Mouse (Mus musculus): ENCODE data around the gene Tbc1d2. TPM values are rescaled to one million over a fixed set of nuclear protein-coding genes. Genes with fewer than 3 reads are reported as not detected.
A peak's percentile ranks its signal among the peaks of the same experiment; 100 is the strongest.

Tbc1d2 gene
- 1.0 and 1.6 TPM in 2 replicates for polyA plus RNA-seq (2012; rRNA removed)

- Histone ChIP-seq H3K4me3 (ENCODE audit: extremely low read depth, insufficient read depth, insufficient read length) (peak within 1 kb of the TSS; percentile 88), H3K36me3 (ENCODE audit: control insufficient read depth, insufficient read depth, low read length) (no peaks in the 10 kb centered on the region), H3K27ac (ENCODE audit: insufficient read depth, low read length) (peak within 1 kb of the TSS; percentile 86), H3K27me3 (ENCODE audit: control insufficient read depth, insufficient read depth, low read length) (no peaks in the 10 kb centered on the region; the same call in 1 of the 2 replicates), H3K4me1 (ENCODE audit: control insufficient read depth, insufficient read depth, insufficient read length) (peaks cover 6% of the 10 kb centered on the region; the same call in 1 of the 2 replicates)
- under 1% methylated on average over 68 of the region's 69 CpGs for WGBS
- TF ChIP-seq CTCF (IDR thresholded peaks at IDR 0.05; ENCODE audit: extremely low read depth, insufficient read depth, insufficient read length, insufficient replicate concordance), result no peak; the same call in 1 of the 2 replicates
- TF ChIP-seq POLR2A (IDR thresholded peaks at IDR 0.05; ENCODE audit: low read depth, low read length), result peak; percentile 52
- peak; percentile 85 to 95 for DNase-seq (ENCODE audit: low read depth in 1 of 2, low spot score in 2 of 2)
Measured at GRCm38 (mm10) chr4:46650086-46650753, at the start of gene Tbc1d2. Tbc1d2 (minus strand) TSS chr4:46650209.

DNA sequence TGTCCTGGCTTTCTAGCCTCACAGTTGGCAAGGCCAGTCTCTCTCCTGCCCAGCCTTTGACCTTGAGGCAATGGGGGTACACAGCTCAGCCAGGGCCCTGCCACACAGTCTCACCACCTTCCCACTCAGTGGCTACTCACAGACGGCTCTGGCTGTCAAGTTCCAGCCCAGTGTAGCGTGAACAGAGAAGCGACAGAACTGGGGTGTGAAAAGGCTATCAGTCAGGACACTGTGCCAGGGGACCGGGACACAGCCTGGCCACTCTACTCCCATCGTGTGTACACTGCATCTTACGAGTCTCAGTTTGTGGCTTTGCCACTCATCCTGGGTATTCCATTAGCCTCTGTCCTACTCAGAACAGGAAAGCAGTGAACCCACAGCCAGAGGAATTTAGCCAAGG lies 46.5 kb upstream of the Tbc1d2 start:
- no peak for DNase-seq (ENCODE audit: low read depth in 1 of 2, low spot score in 2 of 2)
- Histone ChIP-seq H3K4me1 (ENCODE audit: control insufficient read depth, insufficient read depth, insufficient read length) (no peaks in the 10 kb centered on the region), H3K36me3 (ENCODE audit: control insufficient read depth, insufficient read depth, low read length) (no peaks in the 10 kb centered on the region), H3K27me3 (ENCODE audit: control insufficient read depth, insufficient read depth, low read length) (no peaks in the 10 kb centered on the region), H3K4me3 (ENCODE audit: extremely low read depth, insufficient read depth, insufficient read length) (no peak overlapping the region), H3K27ac (ENCODE audit: insufficient read depth, low read length) (no peak overlapping the region)
- WGBS, result 84% methylated on average over 6 of the region's 6 CpGs
- TF ChIP-seq POLR2A (IDR thresholded peaks at IDR 0.05; ENCODE audit: low read depth, low read length), result no peak
- no peak for TF ChIP-seq CTCF (IDR thresholded peaks at IDR 0.05; ENCODE audit: extremely low read depth, insufficient read depth, insufficient read length, insufficient replicate concordance)

DNA sequence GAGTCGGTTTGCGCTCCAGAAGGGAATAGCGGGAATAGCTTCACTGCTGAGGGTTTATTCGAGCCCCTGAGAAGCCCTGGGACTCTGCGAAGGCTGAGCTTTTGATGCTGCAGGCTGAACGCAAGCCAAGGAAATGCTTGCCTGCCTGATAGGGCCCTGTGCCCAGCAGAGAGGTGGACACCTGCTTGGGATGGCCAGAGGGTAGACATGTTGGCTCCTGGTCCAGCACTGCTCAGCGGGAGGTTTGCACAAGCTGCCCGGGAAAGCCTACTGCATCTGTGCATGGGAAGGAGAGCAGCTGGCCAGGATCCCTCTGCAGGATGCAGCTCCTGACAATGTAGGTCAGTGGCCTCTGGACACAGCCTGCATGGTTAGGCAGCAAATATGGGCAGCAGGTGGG lies 40.6 kb upstream of the Tbc1d2 start:
- Histone ChIP-seq H3K36me3 (ENCODE audit: control insufficient read depth, insufficient read depth, low read length) (no peaks in the 10 kb centered on the region), H3K27me3 (ENCODE audit: control insufficient read depth, insufficient read depth, low read length) (no peaks in the 10 kb centered on the region)

GRCm38 (mm10) chr4:46690023-46690420 lies 40.0 kb upstream of the Tbc1d2 start:
- no peaks in the 10 kb centered on the region for H3K27me3 ChIP-seq (ENCODE audit: control insufficient read depth, insufficient read depth, low read length)
- DNase-seq (ENCODE audit: low read depth in 1 of 2, low spot score in 2 of 2), result no peak
- no peak for TF ChIP-seq CTCF (IDR thresholded peaks at IDR 0.05; ENCODE audit: extremely low read depth, insufficient read depth, insufficient read length, insufficient replicate concordance)
- no peak for TF ChIP-seq POLR2A (IDR thresholded peaks at IDR 0.05; ENCODE audit: low read depth, low read length)
- no peak overlapping the region for H3K27ac ChIP-seq (ENCODE audit: insufficient read depth, low read length)
- no peaks in the 10 kb centered on the region for H3K36me3 ChIP-seq (ENCODE audit: control insufficient read depth, insufficient read depth, low read length)
- H3K4me3 ChIP-seq (ENCODE audit: extremely low read depth, insufficient read depth, insufficient read length), result no peak overlapping the region
- WGBS, result 85% methylated on average over 8 of the region's 8 CpGs
- no peaks in the 10 kb centered on the region for H3K4me1 ChIP-seq (ENCODE audit: control insufficient read depth, insufficient read depth, insufficient read length)

More for the DNA sequence above, 40.6 kb upstream of the Tbc1d2 start:
- H3K4me1 ChIP-seq (ENCODE audit: control insufficient read depth, insufficient read depth, insufficient read length), result no peaks in the 10 kb centered on the region
- 95% methylated on average over 8 of the region's 8 CpGs for WGBS
- H3K4me3 ChIP-seq (ENCODE audit: extremely low read depth, insufficient read depth, insufficient read length), result no peak overlapping the region
- H3K27ac ChIP-seq (ENCODE audit: insufficient read depth, low read length), result no peak overlapping the region
- no peak for TF ChIP-seq CTCF (IDR thresholded peaks at IDR 0.05; ENCODE audit: extremely low read depth, insufficient read depth, insufficient read length, insufficient replicate concordance)
- no peak for DNase-seq (ENCODE audit: low read depth in 1 of 2, low spot score in 2 of 2)

GRCm38 (mm10) chr4:46689397-46690022 lies 39.5 kb upstream of the Tbc1d2 start:
- WGBS, result 47% methylated on average over 15 of the region's 15 CpGs
- no peaks in the 10 kb centered on the region for H3K27me3 ChIP-seq (ENCODE audit: control insufficient read depth, insufficient read depth, low read length)
- DNase-seq (ENCODE audit: low read depth in 1 of 2, low spot score in 2 of 2), result peak; percentile 14 to 59
- no peak overlapping the region for H3K4me3 ChIP-seq (ENCODE audit: extremely low read depth, insufficient read depth, insufficient read length)
- H3K27ac ChIP-seq (ENCODE audit: insufficient read depth, low read length), result no peak overlapping the region
- H3K4me1 ChIP-seq (ENCODE audit: control insufficient read depth, insufficient read depth, insufficient read length), result no peaks in the 10 kb centered on the region
- TF ChIP-seq CTCF (IDR thresholded peaks at IDR 0.05; ENCODE audit: extremely low read depth, insufficient read depth, insufficient read length, insufficient replicate concordance) (peak; percentile 97; the same call in 1 of the 2 replicates), POLR2A (IDR thresholded peaks at IDR 0.05; ENCODE audit: low read depth, low read length) (no peak)
- H3K36me3 ChIP-seq (ENCODE audit: control insufficient read depth, insufficient read depth, low read length), result no peaks in the 10 kb centered on the region

DNA sequence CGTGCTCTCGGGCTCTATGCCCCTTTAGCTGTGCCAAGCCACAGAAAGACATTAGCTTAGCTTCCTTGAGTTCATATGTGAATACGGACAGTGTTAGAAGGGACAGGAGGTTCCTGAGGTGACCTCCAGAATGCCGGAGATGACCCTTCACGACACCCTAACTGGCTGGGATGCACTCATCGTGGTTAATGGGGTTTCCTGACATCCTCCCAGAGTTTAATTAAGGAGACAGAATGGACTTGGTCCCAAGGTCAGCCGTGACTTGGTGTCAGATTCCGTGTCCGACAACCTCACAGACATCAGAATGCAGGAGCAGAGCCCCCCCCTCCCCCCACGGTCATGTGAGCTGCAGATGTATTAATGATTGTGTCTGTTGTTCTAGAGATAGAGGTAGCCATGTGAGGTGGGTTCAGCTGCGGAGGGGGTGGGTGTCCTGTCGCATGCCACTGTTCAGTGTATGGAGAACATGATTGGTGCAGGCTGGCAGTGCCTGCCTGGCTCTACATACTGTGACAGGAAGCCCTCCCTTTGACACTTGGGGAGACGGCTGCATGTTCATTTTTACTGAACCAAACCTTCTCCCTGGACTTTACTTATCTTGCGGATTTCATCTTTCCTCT lies 38.3 kb upstream of the Tbc1d2 start:
- H3K4me3 ChIP-seq (ENCODE audit: extremely low read depth, insufficient read depth, insufficient read length), result no peak overlapping the region
- no peak for DNase-seq (ENCODE audit: low read depth in 1 of 2, low spot score in 2 of 2)
- no peak overlapping the region for H3K27ac ChIP-seq (ENCODE audit: insufficient read depth, low read length)
- WGBS, result 81% methylated on average over 14 of the region's 14 CpGs
- TF ChIP-seq POLR2A (IDR thresholded peaks at IDR 0.05; ENCODE audit: low read depth, low read length) (no peak), CTCF (IDR thresholded peaks at IDR 0.05; ENCODE audit: extremely low read depth, insufficient read depth, insufficient read length, insufficient replicate concordance) (no peak)
- no peaks in the 10 kb centered on the region for H3K27me3 ChIP-seq (ENCODE audit: control insufficient read depth, insufficient read depth, low read length)
- H3K4me1 ChIP-seq (ENCODE audit: control insufficient read depth, insufficient read depth, insufficient read length), result no peaks in the 10 kb centered on the region
- H3K36me3 ChIP-seq (ENCODE audit: control insufficient read depth, insufficient read depth, low read length), result no peaks in the 10 kb centered on the region

Data from spleen, adult 2 months (tissue).